Mouse (Mus musculus) erythroblast, embryonic 14.5 days (primary cell): ENCODE data around the gene Casq1. TPM values are rescaled to one million over a fixed set of nuclear protein-coding genes. Genes with fewer than 3 reads are reported as not detected.

Source experiments
- H3K27me3 ChIP-seq: 2 replicates; pipeline ENCODE4 v1.6.1; 2012; ENCODE audit warnings: inconsistent platforms; ENCODE audit not compliant: control insufficient read depth
- H3K36me3 ChIP-seq: 2 replicates; pipeline ENCODE4 v1.6.1; 2012; ENCODE audit warnings: mild to moderate bottlenecking, inconsistent platforms; ENCODE audit not compliant: control insufficient read depth
- H3K4me1 ChIP-seq: 2 replicates; pipeline ENCODE4 v1.6.1; 2012; ENCODE audit warnings: inconsistent platforms; ENCODE audit not compliant: control insufficient read depth
- H3K4me3 ChIP-seq: replicated peaks from 2 replicates; pipeline ENCODE3; 2012; ENCODE audit warnings: moderate library complexity, mild to moderate bottlenecking, inconsistent platforms
- H3K9me3 ChIP-seq: 2 replicates; pipeline ENCODE4 v1.6.1; 2012; ENCODE audit warnings: low read length, inconsistent platforms, mixed read lengths; ENCODE audit not compliant: control insufficient read depth
- GATA1 ChIP-seq: IDR thresholded peaks from 2 replicates; pipeline ENCODE4 v1.6.1; 2012; ENCODE audit warnings: low read length, inconsistent platforms, mixed read lengths
- TAL1 ChIP-seq: IDR thresholded peaks from 3 replicates; pipeline ENCODE4 v1.6.1; 2012; ENCODE audit warnings: low read length, inconsistent platforms, mixed read lengths
- polyA plus RNA-seq: library from polyadenylated mRNA; stranded (reverse); fragments of >175 nt; gene quantifications from 2 replicates; pipeline ENCODE4 v1.2.3, GENCODE M21; 2012

Casq1 gene
- polyA plus RNA-seq, 1 experiment = not detected

- no peaks in the 10 kb centered on the region for H3K9me3 ChIP-seq
- no peaks in the 10 kb centered on the region for H3K4me1 ChIP-seq
- H3K36me3 ChIP-seq = peaks cover 98% of the 10 kb centered on the region
- H3K4me3 ChIP-seq = no peak overlapping the region
- TF ChIP-seq TAL1 (no peak), GATA1 (no peak)
- no peaks in the 10 kb centered on the region for H3K27me3 ChIP-seq
Observed at GRCm38 (mm10) chr1:172173181-172173580, 46.5 kb downstream of the Casq1 start.

- no peak for TF ChIP-seq TAL1
- no peak for TF ChIP-seq GATA1
- peaks cover 98% of the 10 kb centered on the region for H3K36me3 ChIP-seq
- H3K27me3 ChIP-seq = no peaks in the 10 kb centered on the region
- H3K4me1 ChIP-seq = no peaks in the 10 kb centered on the region
- no peak overlapping the region for H3K4me3 ChIP-seq
- no peaks in the 10 kb centered on the region for H3K9me3 ChIP-seq
Observed at GRCm38 (mm10) chr1:172172381-172172780, 47.3 kb downstream of the Casq1 start.

- no peak for TF ChIP-seq TAL1
- H3K27me3 ChIP-seq = no peaks in the 10 kb centered on the region
- no peak overlapping the region for H3K4me3 ChIP-seq
- peaks cover 99% of the 10 kb centered on the region for H3K36me3 ChIP-seq
- H3K4me1 ChIP-seq = no peaks in the 10 kb centered on the region
- H3K9me3 ChIP-seq = no peaks in the 10 kb centered on the region
Observed at GRCm38 (mm10) chr1:172169809-172170208, 49.9 kb downstream of the Casq1 start.

GRCm38 (mm10) chr1:172167911-172168310 is 51.8 kb downstream of the Casq1 start:
- Histone ChIP-seq H3K9me3 (no peaks in the 10 kb centered on the region), H3K27me3 (no peaks in the 10 kb centered on the region), H3K4me1 (no peaks in the 10 kb centered on the region; the same call in 1 of the 2 replicates), H3K4me3 (no peak overlapping the region), H3K36me3 (peaks cover 98% of the 10 kb centered on the region)
- no peak for TF ChIP-seq TAL1

GRCm38 (mm10) chr1:172162959-172163358 is 56.7 kb downstream of the Casq1 start:
- Histone ChIP-seq H3K27me3 (no peaks in the 10 kb centered on the region), H3K4me1 (peaks cover 17% of the 10 kb centered on the region), H3K36me3 (peaks cover 87% of the 10 kb centered on the region), H3K9me3 (no peaks in the 10 kb centered on the region), H3K4me3 (no peak overlapping the region)
- TF ChIP-seq GATA1 (no peak), TAL1 (no peak)

- Histone ChIP-seq H3K9me3 (no peaks in the 10 kb centered on the region), H3K4me1 (peaks cover 17% of the 10 kb centered on the region), H3K4me3 (no peak overlapping the region), H3K36me3 (peaks cover 77% of the 10 kb centered on the region), H3K27me3 (no peaks in the 10 kb centered on the region)
- TF ChIP-seq TAL1 (no peak), GATA1 (no peak)
Observed at GRCm38 (mm10) chr1:172162009-172162408, 57.7 kb downstream of the Casq1 start.

GRCm38 (mm10) chr1:172160508-172160907 is 59.2 kb downstream of the Casq1 start:
- H3K36me3 ChIP-seq = peaks cover 76% of the 10 kb centered on the region
- no peaks in the 10 kb centered on the region for H3K9me3 ChIP-seq
- no peaks in the 10 kb centered on the region for H3K27me3 ChIP-seq
- no peak for TF ChIP-seq TAL1
- no peak for TF ChIP-seq GATA1
- H3K4me3 ChIP-seq = no peak overlapping the region
- H3K4me1 ChIP-seq = peaks cover 21% of the 10 kb centered on the region

- no peak overlapping the region for H3K4me3 ChIP-seq
- no peaks in the 10 kb centered on the region for H3K9me3 ChIP-seq
- TF ChIP-seq TAL1 (no peak), GATA1 (no peak)
- no peaks in the 10 kb centered on the region for H3K27me3 ChIP-seq
- peaks cover 74% of the 10 kb centered on the region for H3K36me3 ChIP-seq
- peaks cover 22% of the 10 kb centered on the region for H3K4me1 ChIP-seq
Observed at GRCm38 (mm10) chr1:172159970-172160369, 59.7 kb downstream of the Casq1 start.

Other genes starting within 250 kb of the Casq1 start
- 0.01 TPM in 1 of 2 replicates, not detected in the other for gene Vangl2, start 191.4 kb downstream of the Casq1 start, polyA plus RNA-seq
- gene Nhlh1, start 162.3 kb downstream of the Casq1 start, polyA plus RNA-seq = not detected in 2 replicates
- gene Copa, start 137.3 kb downstream of the Casq1 start, polyA plus RNA-seq = 0.55 and 0.78 TPM in 2 replicates
- gene Ncstn, start 137.1 kb downstream of the Casq1 start, polyA plus RNA-seq = 0.30 and 0.64 TPM in 2 replicates
- gene Pex19, start 93.1 kb downstream of the Casq1 start, polyA plus RNA-seq = 1.4 and 2.0 TPM in 2 replicates
- 4.1 and 4.3 TPM in 2 replicates for gene Dcaf8, start 71.8 kb downstream of the Casq1 start, polyA plus RNA-seq
- gene Pea15a, start 13.1 kb downstream of the Casq1 start, polyA plus RNA-seq = 0.04 and 0.10 TPM in 2 replicates
- not detected in 2 replicates for gene Atp1a4, start 38.5 kb upstream of the Casq1 start, polyA plus RNA-seq
- 2.7 and 3.3 TPM in 2 replicates for gene Igsf8, start 41.8 kb upstream of the Casq1 start, polyA plus RNA-seq
- gene Atp1a2, start 78.2 kb upstream of the Casq1 start, polyA plus RNA-seq = not detected in 2 replicates
- gene Kcnj9, start 109.5 kb upstream of the Casq1 start, polyA plus RNA-seq = 0.01 TPM in 1 of 2 replicates, not detected in the other
- gene Kcnj10, start 121.3 kb upstream of the Casq1 start, polyA plus RNA-seq = 0.01 TPM in 1 of 2 replicates, not detected in the other
- gene Pigm, start 156.7 kb upstream of the Casq1 start, polyA plus RNA-seq = 0.10 and 0.15 TPM in 2 replicates